Mouse (Mus musculus) kidney, adult 2 months (tissue): ENCODE results near the gene Psph.
A peak's percentile ranks its signal among the peaks of the same experiment; 100 is the strongest.

ENCODE experiments used
- CTCF ChIP-seq: fragments of 200-500 bp; conservative IDR thresholded peaks from 2 replicates; pipeline ENCODE4 v1.5.1; 2011; ENCODE audit warnings: low read depth, mild to moderate bottlenecking, control low read depth, low read length, moderate library complexity, mixed read lengths; ENCODE audit not compliant: insufficient read depth, insufficient read length
- POLR2A ChIP-seq: fragments of 200-500 bp; IDR thresholded peaks from one replicate; pipeline ENCODE4 v1.6.1; 2011; ENCODE audit warnings: low read depth, low read length, control low read depth

DNA sequence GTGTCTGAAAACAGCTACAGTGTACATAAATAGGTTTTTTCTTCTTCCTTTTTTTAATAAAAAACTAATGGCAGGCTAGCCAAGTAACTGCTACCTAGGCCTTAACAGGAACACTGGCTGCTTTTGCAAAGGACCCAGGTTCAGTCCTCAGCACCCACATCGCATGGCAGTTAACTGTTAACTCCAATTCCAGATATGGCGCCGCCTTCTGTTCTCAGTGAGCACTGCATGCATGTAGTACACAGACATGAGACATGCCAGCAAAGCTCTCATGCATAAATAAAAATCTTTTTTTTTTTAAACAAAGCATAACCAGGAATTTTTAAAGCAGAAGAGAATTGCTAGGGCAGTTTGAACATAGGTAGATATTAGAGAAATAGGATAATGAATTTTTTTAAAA is 67.1 kb downstream of the Psph start:
- 0 out of 2 replicates have a peak, but pooled peaks have one; percentile 6 for TF ChIP-seq CTCF
- no peak for TF ChIP-seq POLR2A
